Mouse (Mus musculus): ENCODE measurements around the gene Tspyl2. TPM values are rescaled to one million over a fixed set of nuclear protein-coding genes. Genes with fewer than 3 reads are reported as not detected.
"Not testable (repeated sequence)": the region's sequence is repeated elsewhere in the genome, so short reads cannot be mapped to it uniquely, and the experiment has no call there.

Gene Tspyl2
- 10.5 and 12.8 TPM in 2 replicates for polyA plus RNA-seq (2012; rRNA removed)

GRCm38 (mm10) chrX:152342358-152342901 is at the start of gene Tspyl2:
Tspyl2 (minus strand) TSS chrX:152342425.
- no peak for DNase-seq (ENCODE audit: low read depth, low spot score)
- WGBS, result 6% methylated on average over 26 of the region's 27 CpGs

GRCm38 (mm10) chrX:152368397-152369273 is 26.4 kb upstream of the Tspyl2 start, which contains the start of gene Gpr173:
Gpr173 (minus strand) TSS chrX:152368704.
- DNase-seq (ENCODE audit: low read depth, low spot score), result no peak
- WGBS, result 23% methylated on average over 22 of the region's 24 CpGs

- 42% methylated on average over 4 of the region's 4 CpGs for whole genome bisulfite sequencing
- DNase-seq (ENCODE audit: low read depth, low spot score), result no peak
Observed at GRCm38 (mm10) chrX:152368054-152368396, 25.8 kb upstream of the Tspyl2 start.

GRCm38 (mm10) chrX:152366418-152366817 is 24.2 kb upstream of the Tspyl2 start:
- WGBS, result 41% methylated on average over 2 of the region's 2 CpGs
- DNase-seq (ENCODE audit: low read depth, low spot score), result no peak

- DNase-seq (ENCODE audit: low read depth, low spot score), result no peak
- WGBS, result 16% methylated on average over 5 of the region's 5 CpGs
Observed at GRCm38 (mm10) chrX:152352553-152353153, 10.4 kb upstream of the Tspyl2 start.

GRCm38 (mm10) chrX:152347041-152347440 is 4.8 kb upstream of the Tspyl2 start:
- DNase-seq (ENCODE audit: low read depth, low spot score), result no peak
- 95% methylated on average over 14 of the region's 14 CpGs for WGBS

- no peak for DNase-seq (ENCODE audit: low read depth, low spot score)
- 89% methylated on average over 15 of the region's 15 CpGs for WGBS
Observed at GRCm38 (mm10) chrX:152346587-152346986, 4.4 kb upstream of the Tspyl2 start.

- no peak for DNase-seq (ENCODE audit: low read depth, low spot score)
- 26% methylated on average over 6 of the region's 6 CpGs for WGBS
Observed at GRCm38 (mm10) chrX:152342903-152343302, 678 bp upstream of the Tspyl2 start.

- DNase-seq (ENCODE audit: low read depth, low spot score), result no peak
- 34% methylated on average over 11 of the region's 11 CpGs for WGBS
Observed at GRCm38 (mm10) chrX:152341496-152341895, 729 bp downstream of the Tspyl2 start.

- WGBS, result 11% methylated on average over 33 of the region's 33 CpGs
- DNase-seq (ENCODE audit: low read depth, low spot score), result peak; percentile 56
Observed at GRCm38 (mm10) chrX:152336546-152337332, 5.5 kb downstream of the Tspyl2 start.

GRCm38 (mm10) chrX:152336123-152336522 is 6.1 kb downstream of the Tspyl2 start:
- WGBS, result 52% methylated on average over 4 of the region's 4 CpGs
- not testable (repeated sequence) for DNase-seq (ENCODE audit: low read depth, low spot score)

GRCm38 (mm10) chrX:152329400-152329799 is 12.8 kb downstream of the Tspyl2 start:
- DNase-seq (ENCODE audit: low read depth, low spot score), result not testable (repeated sequence)

GRCm38 (mm10) chrX:152327689-152328052 is 14.6 kb downstream of the Tspyl2 start:
- DNase-seq (ENCODE audit: low read depth, low spot score), result no peak
- WGBS, result 8% methylated on average over 8 of the region's 8 CpGs

- 23% methylated on average over 29 of the region's 29 CpGs for WGBS
- DNase-seq (ENCODE audit: low read depth, low spot score), result peak; percentile 66
Observed at GRCm38 (mm10) chrX:152326996-152327688, 15.1 kb downstream of the Tspyl2 start, which contains the start of gene Kantr. Kantr (minus strand) TSS chrX:152327495.

GRCm38 (mm10) chrX:152323584-152323983 is 18.6 kb downstream of the Tspyl2 start:
- WGBS, result 96% methylated on average over 1 of the region's 1 CpGs
- DNase-seq (ENCODE audit: low read depth, low spot score), result no peak

- WGBS, result 39% methylated on average over 2 of the region's 2 CpGs
Observed at GRCm38 (mm10) chrX:152322776-152323175, 19.4 kb downstream of the Tspyl2 start.

GRCm38 (mm10) chrX:152320535-152320934 is 21.7 kb downstream of the Tspyl2 start:
- WGBS, result 80% methylated on average over 4 of the region's 4 CpGs

More at GRCm38 (mm10) chrX:152322776-152323175, 19.4 kb downstream of the Tspyl2 start:
- no peak for DNase-seq (ENCODE audit: low read depth, low spot score)

GRCm38 (mm10) chrX:152307942-152308341 is 34.3 kb downstream of the Tspyl2 start:
- WGBS, result 48% methylated on average over 2 of the region's 2 CpGs
- DNase-seq (ENCODE audit: low read depth, low spot score), result no peak

More at GRCm38 (mm10) chrX:152320535-152320934, 21.7 kb downstream of the Tspyl2 start:
- DNase-seq (ENCODE audit: low read depth, low spot score), result no peak

- DNase-seq (ENCODE audit: low read depth, low spot score), result no peak
Observed at GRCm38 (mm10) chrX:152307371-152307770, 34.9 kb downstream of the Tspyl2 start.

All from large intestine, adult 2 months (tissue).